Mouse (Mus musculus) activated CD4-positive, CD25-positive, alpha-beta regulatory T cell, adult 4 months (primary cell): ENCODE measurements around the gene Esyt1. TPM values are rescaled to one million over a fixed set of nuclear protein-coding genes. Genes with fewer than 3 reads are reported as not detected.
"Not testable (repeated sequence)": the region's sequence is repeated elsewhere in the genome, so short reads cannot be mapped to it uniquely, and the experiment has no call there.

Source experiments
- ATAC-seq: one replicate; pipeline ENCODE4 v1.8.0; 2017
- polyA plus RNA-seq, 2 experiments: library from polyadenylated mRNA; unstranded; fragments of 100-300 nt; shearing (Covaris generic); gene quantifications; one replicate each; pipeline ENCODE4 v1.2.1; 2017

The Esyt1 gene
- polyA plus RNA-seq, 2 experiments from 2014 or later: 77.5 to 80.7 TPM

DNA sequence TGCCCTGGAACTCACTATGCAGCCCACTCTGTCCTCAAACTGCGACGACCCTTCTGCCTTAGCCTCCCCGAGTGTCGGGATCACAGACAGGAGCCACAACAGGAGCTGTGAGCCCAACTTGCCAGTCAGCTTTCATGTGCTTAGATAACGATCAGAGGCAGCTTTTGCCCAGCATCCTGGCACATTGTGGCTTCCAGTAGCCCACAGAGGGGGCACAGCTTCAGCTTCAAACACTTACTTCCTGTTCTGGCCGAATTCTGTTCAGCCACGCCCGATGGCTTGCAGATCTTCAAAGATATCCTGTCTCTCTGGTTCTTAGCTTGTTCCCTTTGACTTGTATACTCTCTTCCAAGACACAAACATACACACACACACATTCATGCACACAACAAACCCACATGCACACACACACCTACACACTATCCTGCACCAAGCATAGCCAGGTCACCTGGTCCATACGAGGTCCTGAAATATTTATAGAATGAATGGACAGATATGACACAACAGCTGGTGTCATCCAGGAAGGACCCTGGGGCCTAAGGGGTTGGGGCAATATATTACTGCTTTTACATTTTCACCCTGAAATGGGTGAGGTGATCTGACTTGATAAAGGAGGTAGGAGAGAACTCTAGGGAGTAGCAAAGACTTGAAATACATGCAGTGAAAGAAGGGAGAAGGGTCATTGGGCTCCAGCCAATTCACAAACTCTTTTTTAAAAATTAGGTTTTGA is 20.9 kb downstream of the Esyt1 start:
- ATAC-seq: peak; percentile 93

DNA sequence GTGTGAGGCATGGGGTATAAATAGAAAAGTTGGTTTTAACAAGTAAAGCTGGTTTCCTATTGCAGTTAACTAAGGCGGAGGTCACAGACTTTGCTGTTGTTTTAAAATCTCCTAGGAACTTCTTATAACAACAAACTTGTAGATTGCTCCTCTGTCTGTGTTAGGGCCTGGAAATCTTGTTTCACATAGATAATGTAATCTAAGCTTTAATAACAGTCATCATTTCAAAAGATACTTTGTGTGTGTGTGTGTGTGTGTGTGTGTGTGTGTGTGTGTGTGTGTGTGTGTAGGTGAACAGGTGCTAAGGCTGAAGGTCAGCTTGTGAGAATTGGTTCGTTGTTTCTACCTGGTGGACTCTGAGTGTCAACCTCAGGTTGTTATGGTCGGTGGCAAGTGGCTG is 21.7 kb downstream of the Esyt1 start:
- no peak for ATAC-seq

DNA sequence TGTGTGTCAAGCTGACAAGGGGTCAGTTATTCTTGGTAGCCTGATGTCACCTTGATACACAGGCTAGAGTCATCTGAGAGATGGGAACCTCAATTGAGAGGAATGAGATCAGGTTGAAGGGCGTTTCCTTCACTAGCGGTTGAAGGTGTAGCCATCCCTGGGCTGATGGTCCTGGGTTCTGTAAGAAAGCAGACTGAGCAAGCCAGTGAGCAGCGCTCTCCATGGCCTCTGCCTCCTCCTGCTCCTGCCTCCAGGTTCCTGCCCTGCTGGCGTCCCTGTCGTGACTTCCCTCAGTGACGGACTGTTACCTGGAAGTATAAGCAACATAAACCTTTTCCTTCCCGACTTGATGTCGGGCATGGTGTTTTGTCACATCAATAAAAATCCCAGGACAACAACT is 22.1 kb downstream of the Esyt1 start:
- no peak for ATAC-seq

DNA sequence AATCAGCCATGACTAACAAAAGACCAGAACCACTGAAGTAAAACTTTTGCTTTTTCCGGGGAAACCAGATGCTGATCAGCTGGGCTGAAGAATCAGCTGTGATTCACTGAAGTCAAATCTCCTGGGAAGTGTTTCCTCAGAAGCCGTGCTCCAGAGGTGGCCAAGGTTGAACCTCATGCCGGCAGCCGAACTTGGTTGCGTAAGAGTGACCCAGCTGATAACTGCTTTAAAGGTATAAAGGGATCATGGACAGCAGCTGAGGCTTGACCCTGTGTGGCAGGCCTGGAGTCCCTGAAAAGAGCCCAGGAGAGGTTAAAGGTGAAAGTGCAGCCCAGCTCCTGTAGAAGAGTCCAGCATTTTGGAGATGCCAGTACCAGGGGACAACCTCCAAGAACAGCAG is 23.3 kb downstream of the Esyt1 start:
- ATAC-seq: no peak

DNA sequence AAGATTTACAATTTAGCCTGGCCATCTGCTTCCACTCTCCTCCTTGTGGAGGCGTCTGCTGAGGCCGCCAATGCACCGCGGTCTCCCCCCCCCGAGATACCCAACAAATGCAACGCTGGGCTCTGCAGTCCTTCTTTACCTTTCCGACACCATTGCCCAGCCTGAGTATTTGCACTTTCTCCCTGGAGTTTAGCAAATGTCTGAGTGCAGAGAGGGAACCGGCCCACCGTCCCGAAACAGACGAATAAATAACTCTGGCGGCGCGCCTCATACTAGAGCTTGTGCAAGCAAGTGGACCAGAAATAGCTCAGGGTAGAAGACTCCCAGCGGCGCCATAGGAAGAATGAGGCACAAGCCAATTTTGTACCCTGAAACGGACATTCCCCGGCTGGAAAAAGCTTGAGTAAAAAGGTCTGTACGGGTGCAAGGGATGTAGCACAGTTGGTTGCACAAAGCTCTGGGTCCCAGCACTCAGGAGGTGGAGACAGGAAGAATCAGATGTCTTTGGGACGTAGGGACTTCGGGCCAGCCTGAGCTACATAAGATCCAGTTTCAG is 26.5 kb downstream of the Esyt1 start:
- no peak for ATAC-seq

DNA sequence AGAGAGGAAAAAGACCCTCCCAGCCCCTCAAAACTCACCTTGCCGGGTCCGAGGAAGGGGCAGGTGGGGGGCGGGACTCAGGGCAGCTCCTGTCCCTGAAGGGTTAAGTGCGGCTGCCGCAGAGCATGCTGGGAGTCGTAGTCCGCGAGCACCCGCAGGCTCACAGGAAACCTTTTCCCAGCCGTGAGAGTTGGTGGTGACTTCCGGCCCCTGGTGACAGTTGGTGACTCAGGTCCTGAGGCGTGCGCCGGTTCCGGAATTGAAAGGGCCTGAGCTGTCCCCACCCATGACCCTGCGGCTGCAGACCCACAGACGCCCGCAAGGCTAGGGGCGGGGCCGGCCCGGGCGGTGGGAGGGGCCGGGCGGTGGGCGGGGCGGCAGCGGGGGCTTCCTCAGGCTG is 27.1 kb downstream of the Esyt1 start, which contains the start of gene Myl6b:
Myl6b (minus strand) TSS at position 96 of the 400 bp plus-strand sequence.
- ATAC-seq: peak; percentile 82

DNA sequence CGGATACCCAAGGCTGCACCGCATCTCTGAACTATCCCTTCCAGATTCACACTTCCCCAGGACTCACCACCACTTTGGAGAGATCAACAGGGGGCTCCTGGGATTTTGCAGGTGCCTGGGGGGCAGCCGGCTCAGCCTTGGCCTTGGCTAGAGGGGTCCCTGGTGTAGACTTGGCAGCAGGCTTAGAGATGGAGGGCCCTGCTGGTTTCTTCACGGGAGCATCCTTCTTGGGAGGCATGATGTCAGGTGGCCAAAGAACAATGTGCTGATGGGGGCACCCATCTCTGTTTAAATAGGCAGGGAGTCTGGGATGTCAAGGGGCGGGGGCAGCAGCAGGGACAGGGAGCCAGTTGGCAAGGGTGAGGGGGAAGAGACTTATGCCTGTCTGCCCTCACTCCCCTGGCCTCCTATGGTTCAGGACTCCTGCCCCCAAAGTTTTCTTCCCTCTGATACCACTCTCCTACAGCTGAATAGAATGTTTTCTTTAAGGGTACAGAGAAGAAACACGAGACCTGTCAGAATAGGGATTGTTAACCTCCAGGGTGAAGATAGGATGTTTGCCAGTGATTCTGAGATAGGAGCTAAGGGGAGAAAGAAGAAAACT is 28.4 kb downstream of the Esyt1 start:
- ATAC-seq: no peak

DNA sequence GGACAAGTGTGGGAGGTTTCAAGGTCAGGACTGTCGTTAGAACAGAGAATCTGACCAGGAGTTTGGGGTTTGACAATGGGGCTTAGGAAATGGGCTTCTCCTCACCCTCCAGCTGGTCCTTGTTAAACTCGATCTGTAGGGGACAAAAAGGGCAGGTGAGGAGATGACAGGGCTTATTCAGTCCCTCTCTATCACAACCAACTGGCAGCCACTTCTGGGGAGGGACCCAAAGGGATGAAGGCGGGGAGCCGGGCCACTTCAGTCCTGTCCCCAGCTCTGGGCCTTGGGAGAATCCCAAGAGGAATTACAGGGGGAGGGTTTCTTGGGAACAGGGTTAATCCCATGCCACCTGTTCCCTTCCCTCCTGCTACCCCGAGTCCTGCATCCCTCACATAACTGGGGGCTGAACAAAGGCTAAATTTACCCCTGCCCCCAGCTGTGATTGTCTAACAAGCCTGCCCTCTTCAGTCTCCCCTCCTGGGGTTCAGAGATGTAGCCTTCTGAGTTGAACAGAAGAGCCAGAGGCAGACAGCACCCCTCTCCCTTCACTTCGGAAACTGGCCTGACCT is 29.1 kb downstream of the Esyt1 start:
- no peak for ATAC-seq

DNA sequence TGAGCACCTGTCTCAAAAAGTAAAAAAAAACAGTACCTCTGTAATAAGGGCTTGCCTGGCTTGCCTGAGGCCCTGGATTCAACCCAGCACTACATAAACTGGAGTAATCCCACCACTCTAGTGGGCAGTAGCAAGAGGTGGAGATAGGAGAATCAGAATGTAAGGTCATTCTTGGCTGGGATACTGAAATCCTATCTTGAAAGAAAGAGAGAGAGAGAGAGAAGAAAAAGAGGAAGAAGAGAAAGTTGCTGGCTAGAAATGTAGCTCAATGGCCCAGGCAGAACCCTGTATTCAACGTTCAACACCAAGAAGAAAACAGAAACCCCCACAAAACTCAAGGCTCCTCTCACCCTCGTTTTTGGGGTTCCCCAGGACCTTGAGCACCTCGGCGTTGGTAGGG is 29.8 kb downstream of the Esyt1 start:
- ATAC-seq: no peak

DNA sequence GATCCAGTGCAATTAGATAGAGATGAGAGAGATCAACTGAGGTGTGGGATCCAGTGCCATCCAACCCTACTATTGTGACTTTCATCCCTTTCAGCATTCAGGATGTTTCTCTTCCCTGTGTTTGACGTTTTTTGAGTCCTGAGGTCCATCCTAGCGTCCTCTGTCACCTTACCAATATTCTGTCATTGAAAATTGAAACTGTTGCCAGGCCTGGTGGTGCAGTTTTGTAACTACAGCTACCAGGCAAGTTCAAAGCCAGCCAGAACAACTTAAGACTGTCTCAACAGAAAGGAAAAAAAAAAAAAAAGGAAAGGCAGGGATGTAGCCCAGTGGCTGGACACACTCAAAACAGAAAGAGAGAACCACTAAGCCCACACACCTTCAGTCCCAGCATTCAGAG is 30.4 kb downstream of the Esyt1 start:
- ATAC-seq: no peak

DNA sequence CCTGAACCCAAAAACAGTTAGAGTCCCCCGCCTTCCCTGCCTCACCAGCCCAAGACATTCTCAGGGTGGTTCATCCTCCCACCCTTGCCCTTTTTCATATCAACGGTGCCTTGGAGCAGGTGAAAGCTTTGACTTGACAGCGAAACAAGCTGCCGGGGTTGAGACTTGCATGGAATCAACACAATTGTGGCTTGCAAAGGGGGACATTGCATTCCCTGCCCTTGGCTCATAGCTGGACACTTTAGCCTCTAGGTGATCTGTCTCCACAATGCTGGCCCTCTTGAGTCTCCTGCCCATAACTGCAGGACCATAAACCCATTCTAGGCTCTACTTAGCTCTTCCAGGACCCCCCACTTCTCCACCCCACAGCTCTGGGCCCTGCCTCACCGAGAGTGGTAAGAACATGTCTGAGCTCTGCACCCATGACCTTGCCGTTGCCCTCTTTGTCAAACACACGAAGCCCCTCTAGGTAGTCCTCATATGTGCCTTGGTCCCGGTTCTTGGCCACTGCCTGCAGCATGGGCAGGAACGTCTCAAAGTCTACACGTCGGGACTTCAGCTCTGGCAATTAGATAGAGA is 30.9 kb downstream of the Esyt1 start:
- no peak for ATAC-seq

DNA sequence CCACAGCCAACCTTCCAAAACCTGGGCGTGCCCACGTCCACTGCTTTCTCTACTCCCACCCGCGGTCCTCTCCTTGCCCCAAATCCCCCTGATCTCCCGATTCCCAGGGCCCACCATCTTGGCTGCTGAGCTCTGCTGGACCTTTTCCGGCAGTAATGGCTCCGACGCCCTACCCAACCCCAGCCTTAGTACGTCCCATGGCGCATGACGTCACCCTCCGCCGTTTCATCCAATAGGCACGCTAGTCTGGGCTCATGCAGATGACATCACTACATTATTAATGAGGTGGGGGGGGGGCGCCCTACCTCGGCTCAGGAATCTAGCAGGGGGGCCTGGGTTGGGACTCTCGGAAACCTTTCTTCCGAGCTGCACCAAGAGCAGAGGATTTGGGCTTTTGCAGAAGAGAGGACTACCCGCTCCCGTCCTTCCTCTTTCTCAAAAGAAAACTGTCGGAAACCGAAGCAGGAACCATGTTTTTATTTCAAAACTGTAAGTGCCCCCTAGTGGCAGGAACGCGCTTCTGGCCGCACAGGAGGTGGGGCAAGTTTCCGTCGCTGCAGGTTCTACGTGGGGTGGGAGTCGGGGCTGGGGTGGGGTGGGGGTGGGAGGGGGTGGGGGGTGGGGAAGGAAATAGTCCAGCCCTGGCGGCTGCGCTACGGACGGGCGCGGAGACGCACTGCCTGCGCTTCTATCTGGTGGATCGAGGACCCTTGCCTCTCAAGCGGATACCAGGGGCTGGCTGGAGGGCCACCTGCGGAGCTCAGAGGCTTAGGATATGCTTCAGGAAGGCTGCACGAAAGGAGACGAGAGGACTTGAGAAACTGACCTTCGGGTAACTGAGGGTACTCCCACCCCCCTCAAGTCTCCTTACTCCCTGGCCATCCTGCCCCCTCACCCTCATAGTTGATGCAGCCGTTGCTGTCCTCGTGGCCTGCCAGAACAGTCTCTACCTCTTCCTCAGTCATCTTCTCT is 31.7 kb downstream of the Esyt1 start, which contains the start of gene Myl6:
Myl6 (minus strand) TSS at position 451 of the 972 bp plus-strand sequence.
- peak; percentile 82 for ATAC-seq

DNA sequence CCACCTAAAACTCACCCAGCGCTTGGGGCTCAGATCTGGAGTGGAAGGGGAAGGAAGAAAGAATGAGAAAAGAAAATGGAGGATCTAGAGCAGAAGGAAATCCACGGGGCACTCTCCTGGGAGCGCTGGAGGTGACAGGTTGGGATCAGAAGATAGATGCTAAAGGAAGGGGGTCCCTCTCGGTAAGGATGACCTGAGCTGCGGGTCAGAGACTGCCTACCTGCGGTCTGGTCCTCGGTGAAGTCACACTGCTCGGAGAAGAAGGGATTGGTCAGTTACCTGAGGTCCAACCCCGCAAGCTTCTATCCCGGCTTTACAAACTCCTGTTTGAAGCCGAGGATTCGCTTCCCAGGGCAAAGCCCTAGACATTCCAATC is 32.4 kb downstream of the Esyt1 start:
- peak; percentile 2 for ATAC-seq

DNA sequence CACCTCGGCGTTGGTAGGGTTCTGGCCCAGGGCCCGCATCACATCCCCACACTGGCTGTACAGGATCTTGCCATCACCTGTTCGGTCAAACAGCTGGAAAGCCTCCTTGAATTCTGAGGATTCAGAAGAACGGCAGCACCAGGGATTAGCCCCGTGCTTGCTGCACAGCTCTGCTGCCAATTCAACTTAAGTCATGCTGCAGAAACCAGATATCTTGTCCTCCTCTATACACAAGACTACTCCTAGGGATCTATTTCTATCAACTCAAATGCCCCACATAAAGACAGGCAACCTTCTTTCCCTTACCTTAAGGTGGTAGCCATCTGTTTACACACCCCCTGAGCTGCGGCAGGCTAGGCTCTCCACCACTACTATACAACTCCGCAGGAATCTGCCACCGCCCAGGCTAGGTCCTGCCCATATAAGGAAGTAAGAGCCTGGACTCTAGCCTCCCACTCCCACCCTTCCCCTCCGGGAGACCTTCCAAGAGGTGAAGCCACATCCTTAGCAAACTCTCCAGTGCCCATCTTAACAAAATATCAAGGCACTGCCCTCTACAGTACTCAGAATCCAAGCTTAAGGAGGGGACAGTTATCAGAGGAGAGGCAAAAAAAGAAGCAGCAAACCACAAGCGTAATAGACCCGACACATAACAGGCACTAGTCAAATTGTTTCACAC is 32.9 kb downstream of the Esyt1 start:
- peak; percentile 7 for ATAC-seq

DNA sequence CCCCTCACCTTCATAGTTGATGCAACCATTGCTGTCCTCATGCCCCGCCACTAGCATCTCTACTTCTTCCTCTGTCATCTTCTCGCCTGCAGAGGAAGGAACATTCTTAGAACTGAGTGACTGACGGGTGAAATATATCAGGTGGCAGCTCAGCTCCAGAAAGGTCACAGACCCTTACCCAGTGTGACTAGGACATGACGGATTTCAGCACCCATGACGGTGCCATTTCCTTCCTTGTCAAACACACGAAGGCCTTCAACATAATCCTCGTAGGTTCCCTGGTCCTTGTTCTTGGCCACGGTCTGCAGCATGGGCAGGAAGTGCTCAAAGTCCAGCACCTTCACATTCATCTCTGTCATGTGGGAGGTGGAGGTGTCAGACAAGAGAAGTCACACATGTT is 33.6 kb downstream of the Esyt1 start:
- ATAC-seq: not testable (repeated sequence)

DNA sequence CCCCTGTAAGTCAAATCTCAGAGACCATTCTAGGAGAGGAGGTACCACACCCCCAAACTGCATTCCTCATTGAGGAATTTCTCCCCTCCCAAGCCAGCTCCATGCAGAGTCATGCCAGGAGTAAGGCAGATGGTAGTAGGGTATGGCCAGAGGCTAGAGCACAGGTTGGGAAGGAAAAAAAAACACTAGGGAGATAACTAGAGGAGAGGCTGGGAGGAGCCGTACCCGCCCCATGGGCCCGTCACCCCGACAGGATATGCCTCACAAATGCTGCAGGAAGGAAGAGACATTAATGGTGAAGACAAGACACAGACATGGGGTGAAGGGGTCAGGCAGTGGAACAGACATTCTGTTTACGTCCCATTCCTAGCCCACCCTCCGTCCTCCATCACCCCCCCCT is 34.2 kb downstream of the Esyt1 start:
- no peak for ATAC-seq

DNA sequence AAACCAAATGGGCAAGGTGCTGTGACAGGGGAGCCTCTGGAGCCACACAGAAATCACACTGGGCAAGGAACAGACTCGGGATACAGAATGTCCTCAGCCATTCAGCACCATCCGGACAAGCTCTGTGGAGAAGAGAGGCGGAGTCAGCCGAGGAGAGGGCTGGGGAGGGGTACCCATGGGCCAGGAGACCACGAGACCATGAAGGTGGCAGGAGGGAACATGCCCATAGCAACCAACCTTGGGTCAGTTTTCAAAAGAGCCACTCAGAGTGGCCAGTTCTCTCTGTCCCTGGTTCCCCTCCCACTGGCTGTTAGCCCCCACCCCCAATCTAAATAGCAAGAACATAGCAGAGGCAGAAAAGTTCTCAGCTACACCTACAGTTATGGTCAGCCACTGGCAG is 34.8 kb downstream of the Esyt1 start:
- no peak for ATAC-seq

DNA sequence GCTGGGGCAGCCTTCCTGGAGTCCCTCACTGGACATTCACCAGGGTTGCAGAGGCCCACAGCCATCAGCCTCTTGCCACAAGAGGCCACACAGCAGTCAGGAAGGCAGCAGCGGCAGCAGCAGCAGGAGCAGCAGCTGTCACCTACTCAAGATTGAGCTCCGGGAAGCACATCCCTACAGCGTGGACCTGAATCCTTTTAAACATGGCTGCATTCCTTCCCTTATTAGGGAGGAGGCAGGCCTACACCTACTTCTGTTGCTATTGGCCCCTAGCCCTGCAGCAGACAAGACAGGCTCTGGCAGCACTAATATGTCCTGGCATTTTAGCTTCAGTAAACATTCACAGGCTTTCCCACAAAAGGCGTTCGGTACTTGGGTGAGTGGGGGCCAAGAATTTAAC is 35.4 kb downstream of the Esyt1 start:
- ATAC-seq: no peak

DNA sequence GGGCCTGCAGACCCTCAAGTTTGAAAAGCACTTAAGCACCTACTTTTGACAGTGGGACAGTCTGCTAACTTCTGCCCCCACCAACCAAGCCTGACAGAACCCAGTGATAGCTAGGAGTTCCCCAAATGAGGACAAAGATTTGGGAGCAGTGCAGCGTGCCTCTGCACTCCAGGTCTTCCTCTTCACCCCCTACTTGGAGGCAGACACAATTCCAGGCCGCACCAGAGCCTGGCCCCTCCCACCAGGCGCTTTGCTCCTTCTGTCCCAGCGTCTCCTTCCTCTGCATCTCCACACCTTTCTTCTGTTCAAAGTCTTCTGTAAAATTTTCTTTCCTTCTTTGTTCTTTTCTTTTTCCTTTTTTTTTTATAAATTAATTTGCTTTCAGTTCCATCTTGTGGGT is 35.9 kb downstream of the Esyt1 start:
- ATAC-seq: no peak

DNA sequence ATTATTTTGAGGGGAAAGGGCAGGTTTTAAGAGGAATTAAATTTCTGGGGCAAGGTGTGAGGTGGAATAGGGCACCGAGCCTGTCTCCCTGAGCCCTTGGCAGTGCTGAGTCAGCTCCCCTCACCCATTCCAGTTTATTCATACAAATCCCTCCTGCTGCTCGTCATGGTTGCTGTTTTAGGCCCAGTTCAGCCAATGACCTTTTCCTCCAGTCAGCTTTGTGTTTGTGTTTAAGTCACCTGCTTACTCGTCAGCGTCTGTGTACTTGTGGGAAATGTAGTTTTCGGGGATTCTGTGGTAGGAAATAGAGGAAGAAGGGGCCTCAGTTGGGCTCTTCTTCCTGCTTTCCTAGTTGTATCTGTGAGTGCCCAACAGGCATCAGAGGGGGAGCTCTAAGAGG is 36.3 kb downstream of the Esyt1 start:
- no peak for ATAC-seq

DNA sequence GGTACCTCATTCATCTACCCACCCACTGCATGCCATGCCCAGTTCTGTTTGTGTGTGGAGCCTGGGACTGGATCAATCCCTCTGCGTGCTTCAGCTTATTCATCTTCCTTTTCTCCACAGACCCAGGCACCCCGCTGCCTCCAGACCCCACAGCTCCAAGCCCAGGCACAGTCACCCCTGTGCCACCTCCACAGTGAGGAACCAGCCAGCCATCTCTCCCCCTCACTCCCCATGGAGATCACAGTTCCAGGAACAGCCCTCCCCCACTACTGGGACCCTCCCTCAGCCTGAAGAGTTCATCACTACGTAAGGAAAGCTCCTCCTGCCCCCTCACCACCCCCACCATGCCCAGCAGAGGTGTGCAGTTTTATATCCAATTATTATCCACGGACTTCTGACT is 36.9 kb downstream of the Esyt1 start:
- no peak for ATAC-seq
